Mouse (Mus musculus) heart, embryonic 12.5 days (tissue): ENCODE data around the gene Col6a5. TPM values are rescaled to one million over a fixed set of nuclear protein-coding genes. Genes with fewer than 3 reads are reported as not detected.

ENCODE experiments used
- ATAC-seq: fragments of 200-750 bp; cut with Nextera tagmentation; 2 replicates; pipeline ENCODE4 v1.8.0; 2017; ENCODE audit warnings: moderate TSS enrichment, moderate library complexity; ENCODE audit not compliant: insufficient number of reproducible peaks, low FRiP score
- H3K27ac ChIP-seq: fragments of 300-500 bp; sonication (generic); 2 replicates; pipeline ENCODE4 v1.5.1; 2016; ENCODE audit warnings: mild to moderate bottlenecking, moderate library complexity; ENCODE audit not compliant: poor library complexity, severe bottlenecking
- H3K27me3 ChIP-seq: fragments of 300-500 bp; sonication (generic); replicated peaks from 2 replicates; pipeline ENCODE4 v1.6.1; 2016; ENCODE audit warnings: mild to moderate bottlenecking, moderate library complexity
- H3K36me3 ChIP-seq: fragments of 300-500 bp; sonication (generic); 2 replicates; pipeline ENCODE4 v1.6.1; 2016; ENCODE audit warnings: mild to moderate bottlenecking, moderate library complexity
- H3K4me1 ChIP-seq: fragments of 300-500 bp; sonication (generic); replicated peaks from 2 replicates; pipeline ENCODE4 v1.6.1; 2016; ENCODE audit warnings: mild to moderate bottlenecking
- H3K4me2 ChIP-seq: fragments of 300-500 bp; sonication (generic); 2 replicates; pipeline ENCODE4 v1.6.1; 2016; ENCODE audit warnings: mild to moderate bottlenecking, moderate library complexity
- H3K4me3 ChIP-seq: fragments of 300-500 bp; sonication (generic); 2 replicates; pipeline ENCODE4 v1.5.1; 2016; ENCODE audit warnings: mild to moderate bottlenecking
- H3K9ac ChIP-seq: fragments of 300-500 bp; sonication (generic); 2 replicates; pipeline ENCODE4 v1.6.1; 2016; ENCODE audit warnings: mild to moderate bottlenecking, moderate library complexity
- H3K9me3 ChIP-seq: fragments of 300-500 bp; sonication (generic); replicated peaks from 2 replicates; pipeline ENCODE4 v1.6.1; 2016; ENCODE audit warnings: mild to moderate bottlenecking, moderate library complexity
- WGBS: fragments of 180-500 bp; shearing (Covaris S2); methylation state at CpG from one replicate; pipeline ENCODE4 v1.1.7; 2016; 5-methylcytosine and 5-hydroxymethylcytosine counted together
- polyA plus RNA-seq: library from polyadenylated mRNA; unstranded; fragments of >200 nt; fragmentation: Nextera tagmentation; extraction: Ambion mirVana; gene quantifications from 2 replicates; pipeline ENCODE4 v1.2.1, GENCODE M21; 2016

Gene Col6a5
- polyA plus RNA-seq, 1 experiment from 2014 or later, result 0.08 TPM

- Histone ChIP-seq H3K36me3 (no peaks in the 10 kb centered on the region), H3K4me1 (no peaks in the 10 kb centered on the region), H3K27ac (no peak overlapping the region), H3K9ac (no peak overlapping the region), H3K9me3 (no peaks in the 10 kb centered on the region; the same call in 1 of the 2 replicates), H3K4me2 (no peak overlapping the region), H3K4me3 (no peak overlapping the region), H3K27me3 (no peaks in the 10 kb centered on the region)
- no peak for ATAC-seq
- 74% methylated on average over 2 of the region's 2 CpGs for WGBS
Observed at GRCm38 (mm10) chr9:105910166-105910565, 50.3 kb downstream of the Col6a5 start.

- WGBS, result 59% methylated on average over 2 of the region's 2 CpGs
- no peak overlapping the region for H3K4me2 ChIP-seq
- no peak overlapping the region for H3K4me3 ChIP-seq
- H3K9ac ChIP-seq, result no peak overlapping the region
- no peaks in the 10 kb centered on the region for H3K36me3 ChIP-seq
- no peak for ATAC-seq
- no peaks in the 10 kb centered on the region for H3K27me3 ChIP-seq
- no peaks in the 10 kb centered on the region for H3K4me1 ChIP-seq
- H3K9me3 ChIP-seq, result no peaks in the 10 kb centered on the region; the same call in 1 of the 2 replicates
- H3K27ac ChIP-seq, result no peak overlapping the region
Observed at GRCm38 (mm10) chr9:105909352-105909751, 51.1 kb downstream of the Col6a5 start.

GRCm38 (mm10) chr9:105907411-105907810 lies 53.0 kb downstream of the Col6a5 start:
- H3K9me3 ChIP-seq, result no peaks in the 10 kb centered on the region; the same call in 1 of the 2 replicates
- no peak for ATAC-seq
- H3K9ac ChIP-seq, result no peak overlapping the region
- WGBS, result 74% methylated on average over 6 of the region's 6 CpGs
- no peaks in the 10 kb centered on the region for H3K27me3 ChIP-seq
- H3K27ac ChIP-seq, result no peak overlapping the region
- no peaks in the 10 kb centered on the region for H3K36me3 ChIP-seq
- H3K4me3 ChIP-seq, result no peak overlapping the region
- H3K4me1 ChIP-seq, result no peaks in the 10 kb centered on the region
- no peak overlapping the region for H3K4me2 ChIP-seq

- H3K4me3 ChIP-seq, result no peak overlapping the region
- peak; percentile 75 for ATAC-seq
- H3K9me3 ChIP-seq, result no peaks in the 10 kb centered on the region
- peaks cover 15% of the 10 kb centered on the region for H3K4me1 ChIP-seq
- no peak overlapping the region for H3K9ac ChIP-seq
- H3K27me3 ChIP-seq, result no peaks in the 10 kb centered on the region
- H3K27ac ChIP-seq, result peak overlapping the region; percentile 64; the same call in 1 of the 2 replicates
- H3K4me2 ChIP-seq, result no peak overlapping the region
- 23% methylated on average over 2 of the region's 2 CpGs for WGBS
- no peaks in the 10 kb centered on the region for H3K36me3 ChIP-seq
Observed at GRCm38 (mm10) chr9:105887521-105887920, 72.9 kb downstream of the Col6a5 start.

GRCm38 (mm10) chr9:105884656-105885430 lies 75.6 kb downstream of the Col6a5 start:
- H3K4me1 ChIP-seq, result peaks cover 21% of the 10 kb centered on the region
- WGBS, result 75% methylated on average over 17 of the region's 17 CpGs
- no peaks in the 10 kb centered on the region for H3K36me3 ChIP-seq
- no peak for ATAC-seq
- no peak overlapping the region for H3K4me2 ChIP-seq
- H3K27me3 ChIP-seq, result no peaks in the 10 kb centered on the region
- H3K9me3 ChIP-seq, result no peaks in the 10 kb centered on the region
- H3K4me3 ChIP-seq, result no peak overlapping the region
- no peak overlapping the region for H3K9ac ChIP-seq
- H3K27ac ChIP-seq, result no peak overlapping the region

- Histone ChIP-seq H3K4me3 (no peak overlapping the region), H3K27ac (no peak overlapping the region), H3K36me3 (no peaks in the 10 kb centered on the region), H3K4me1 (peaks cover 7% of the 10 kb centered on the region), H3K27me3 (no peaks in the 10 kb centered on the region), H3K9ac (no peak overlapping the region), H3K9me3 (no peaks in the 10 kb centered on the region), H3K4me2 (no peak overlapping the region)
- ATAC-seq, result no peak; the same call in 1 of the 2 replicates
- 61% methylated on average over 4 of the region's 4 CpGs for WGBS
Observed at GRCm38 (mm10) chr9:105880743-105881142, 79.7 kb downstream of the Col6a5 start.

- no peak overlapping the region for H3K27ac ChIP-seq
- 62% methylated on average over 11 of the region's 11 CpGs for WGBS
- H3K27me3 ChIP-seq, result no peaks in the 10 kb centered on the region
- H3K4me1 ChIP-seq, result peaks cover 9% of the 10 kb centered on the region
- no peaks in the 10 kb centered on the region for H3K36me3 ChIP-seq
- H3K4me3 ChIP-seq, result no peak overlapping the region
- no peaks in the 10 kb centered on the region for H3K9me3 ChIP-seq
- no peak overlapping the region for H3K4me2 ChIP-seq
- ATAC-seq, result no peak
- H3K9ac ChIP-seq, result no peak overlapping the region
Observed at GRCm38 (mm10) chr9:105878365-105879108, 81.9 kb downstream of the Col6a5 start.

- Histone ChIP-seq H3K36me3 (no peaks in the 10 kb centered on the region), H3K4me3 (no peak overlapping the region), H3K9ac (no peak overlapping the region), H3K27me3 (no peaks in the 10 kb centered on the region), H3K9me3 (no peaks in the 10 kb centered on the region), H3K4me1 (peaks cover 18% of the 10 kb centered on the region), H3K27ac (no peak overlapping the region), H3K4me2 (no peak overlapping the region)
- 84% methylated on average over 4 of the region's 4 CpGs for WGBS
- no peak for ATAC-seq
Observed at GRCm38 (mm10) chr9:105876124-105876523, 84.3 kb downstream of the Col6a5 start.

- no peaks in the 10 kb centered on the region for H3K9me3 ChIP-seq
- H3K36me3 ChIP-seq, result no peaks in the 10 kb centered on the region
- H3K27me3 ChIP-seq, result no peaks in the 10 kb centered on the region
- no peak overlapping the region for H3K4me2 ChIP-seq
- no peak overlapping the region for H3K9ac ChIP-seq
- ATAC-seq, result no peak
- peaks cover 11% of the 10 kb centered on the region for H3K4me1 ChIP-seq
- no peak overlapping the region for H3K4me3 ChIP-seq
- WGBS, result 53% methylated on average over 14 of the region's 14 CpGs
- no peak overlapping the region for H3K27ac ChIP-seq
Observed at GRCm38 (mm10) chr9:105871643-105872042, 88.8 kb downstream of the Col6a5 start.

- no peak overlapping the region for H3K4me3 ChIP-seq
- H3K36me3 ChIP-seq, result no peaks in the 10 kb centered on the region
- ATAC-seq, result 0 out of 2 replicates have a peak, but pooled peaks have one; percentile 15
- no peak overlapping the region for H3K27ac ChIP-seq
- no peaks in the 10 kb centered on the region for H3K4me1 ChIP-seq
- H3K27me3 ChIP-seq, result peaks cover 9% of the 10 kb centered on the region
- no peak overlapping the region for H3K9ac ChIP-seq
- no peaks in the 10 kb centered on the region for H3K9me3 ChIP-seq
- no peak overlapping the region for H3K4me2 ChIP-seq
- WGBS, result 14% methylated on average over 6 of the region's 6 CpGs
Observed at GRCm38 (mm10) chr9:105857773-105858172, 102.7 kb downstream of the Col6a5 start.

GRCm38 (mm10) chr9:105852778-105853065 lies 107.7 kb downstream of the Col6a5 start:
- Histone ChIP-seq H3K27ac (no peak overlapping the region), H3K4me3 (no peak overlapping the region), H3K9me3 (no peaks in the 10 kb centered on the region), H3K36me3 (no peaks in the 10 kb centered on the region), H3K27me3 (peaks cover 4% of the 10 kb centered on the region; the same call in 1 of the 2 replicates), H3K9ac (no peak overlapping the region), H3K4me1 (0 out of 2 replicates have a peak, but pooled peaks cover 7% of the 10 kb centered on the region), H3K4me2 (no peak overlapping the region)
- ATAC-seq, result no peak
- 64% methylated on average over 1 of the region's 1 CpGs for WGBS
